Mouse (Mus musculus) stomach, embryonic 14.5 days (tissue): Measurements from ENCODE around the gene Syna. TPM values are rescaled to one million over a fixed set of nuclear protein-coding genes. Genes with fewer than 3 reads are reported as not detected.
A peak's percentile ranks its signal among the peaks of the same experiment; 100 is the strongest.

Experiments used
- ATAC-seq: fragments of 200-750 bp; cut with Nextera tagmentation; 2 replicates; pipeline ENCODE4 v1.8.0; 2017; ENCODE audit warnings: low read depth, moderate TSS enrichment; ENCODE audit not compliant: insufficient number of reproducible peaks, insufficient read depth, low FRiP score
- H3K27ac ChIP-seq: fragments of 300-500 bp; sonication (generic); 2 replicates; pipeline ENCODE4 v1.5.1; 2014; ENCODE audit warnings: mild to moderate bottlenecking, low read length, moderate library complexity, mixed read lengths
- H3K27me3 ChIP-seq: fragments of 300-500 bp; sonication (generic); 2 replicates; pipeline ENCODE4 v1.6.1; 2014; ENCODE audit warnings: low read length, control low read depth, mixed read lengths; ENCODE audit not compliant: control insufficient read depth, insufficient read depth
- H3K36me3 ChIP-seq: fragments of 300-500 bp; sonication (generic); 2 replicates; pipeline ENCODE4 v1.6.1; 2014; ENCODE audit warnings: mild to moderate bottlenecking, control low read depth, low read length, moderate library complexity, mixed read lengths; ENCODE audit not compliant: control insufficient read depth, insufficient read depth
- H3K4me1 ChIP-seq: fragments of 300-500 bp; sonication (generic); 2 replicates; pipeline ENCODE4 v1.6.1; 2014; ENCODE audit warnings: low read length, control low read depth, mixed read lengths; ENCODE audit not compliant: control insufficient read depth, insufficient read depth
- H3K4me2 ChIP-seq: fragments of 300-500 bp; sonication (generic); replicated peaks from 2 replicates; pipeline ENCODE4 v1.6.1; 2014; ENCODE audit warnings: low read depth, low read length, control low read depth
- H3K4me3 ChIP-seq: fragments of 300-500 bp; sonication (generic); 2 replicates; pipeline ENCODE4 v1.5.1; 2014; ENCODE audit warnings: low read depth, low read length, control low read depth
- H3K9ac ChIP-seq: fragments of 300-500 bp; sonication (generic); replicated peaks from 2 replicates; pipeline ENCODE4 v1.6.1; 2014; ENCODE audit warnings: low read depth, mild to moderate bottlenecking, control low read depth, low read length, moderate library complexity, mixed read lengths
- H3K9me3 ChIP-seq: fragments of 300-500 bp; sonication (generic); 2 replicates; pipeline ENCODE4 v1.6.1; 2016; ENCODE audit warnings: low read depth, low read length, control low read depth; ENCODE audit not compliant: control insufficient read depth
- WGBS: fragments of 180-500 bp; shearing (Covaris S2); extraction: QIAGEN DNeasy Blood & Tissue Kit; methylation state at CpG from one replicate; pipeline ENCODE4 v1.1.7; 2014; 5-methylcytosine and 5-hydroxymethylcytosine counted together
- polyA plus RNA-seq: library from polyadenylated mRNA; unstranded; fragments of >200 nt; fragmentation: Nextera tagmentation; extraction: Ambion mirVana; gene quantifications from 2 replicates; pipeline ENCODE4 v1.2.1, GENCODE M21; 2014

Gene Syna
- polyA plus RNA-seq, 1 experiment from 2014 or later: not detected

- Histone ChIP-seq H3K4me1 (peaks cover 5% of the 10 kb centered on the region; the same call in 1 of the 2 replicates), H3K9me3 (no peaks in the 10 kb centered on the region), H3K9ac (peak overlapping the region; percentile 4; the same call in 1 of the 2 replicates), H3K27ac (peak overlapping the region; percentile 72), H3K4me3 (peak overlapping the region; percentile 50), H3K27me3 (no peaks in the 10 kb centered on the region), H3K4me2 (peak overlapping the region; percentile 83), H3K36me3 (no peaks in the 10 kb centered on the region)
- 35% methylated on average over 10 of the region's 10 CpGs for WGBS
- no peak for ATAC-seq
Observed at GRCm38 (mm10) chr5:134572508-134573214, 12.7 kb upstream of the Syna start.

- Histone ChIP-seq H3K9ac (peak overlapping the region; percentile 4; the same call in 1 of the 2 replicates), H3K4me2 (peak overlapping the region; percentile 83), H3K36me3 (no peaks in the 10 kb centered on the region), H3K27me3 (no peaks in the 10 kb centered on the region), H3K27ac (peak overlapping the region; percentile 72), H3K4me3 (peak overlapping the region; percentile 50), H3K9me3 (no peaks in the 10 kb centered on the region), H3K4me1 (peaks cover 5% of the 10 kb centered on the region; the same call in 1 of the 2 replicates)
- under 1% methylated on average over 23 of the region's 23 CpGs for WGBS
- ATAC-seq: peak; percentile 64; the same call in 1 of the 2 replicates
Observed at GRCm38 (mm10) chr5:134571730-134572507, 11.9 kb upstream of the Syna start.

GRCm38 (mm10) chr5:134568964-134569491 lies 9.1 kb upstream of the Syna start:
- no peak overlapping the region for H3K4me3 ChIP-seq
- peaks cover 5% of the 10 kb centered on the region; the same call in 1 of the 2 replicates for H3K4me1 ChIP-seq
- H3K27ac ChIP-seq: peak overlapping the region; percentile 82
- no peaks in the 10 kb centered on the region for H3K36me3 ChIP-seq
- H3K9ac ChIP-seq: no peak overlapping the region
- H3K4me2 ChIP-seq: no peak overlapping the region
- peak; percentile 43; the same call in 1 of the 2 replicates for ATAC-seq
- no peaks in the 10 kb centered on the region for H3K27me3 ChIP-seq
- 41% methylated on average over 8 of the region's 8 CpGs for WGBS
- H3K9me3 ChIP-seq: no peaks in the 10 kb centered on the region

- no peaks in the 10 kb centered on the region for H3K27me3 ChIP-seq
- peaks cover 5% of the 10 kb centered on the region; the same call in 1 of the 2 replicates for H3K4me1 ChIP-seq
- no peak overlapping the region for H3K9ac ChIP-seq
- WGBS: 69% methylated on average over 3 of the region's 3 CpGs
- H3K4me2 ChIP-seq: no peak overlapping the region
- H3K4me3 ChIP-seq: no peak overlapping the region
- no peaks in the 10 kb centered on the region for H3K36me3 ChIP-seq
- H3K27ac ChIP-seq: peak overlapping the region; percentile 82; the same call in 1 of the 2 replicates
- no peak for ATAC-seq
- no peaks in the 10 kb centered on the region for H3K9me3 ChIP-seq
Observed at GRCm38 (mm10) chr5:134568030-134568429, 8.1 kb upstream of the Syna start.

- Histone ChIP-seq H3K4me1 (peaks cover 2% of the 10 kb centered on the region; the same call in 1 of the 2 replicates), H3K36me3 (no peaks in the 10 kb centered on the region), H3K4me3 (no peak overlapping the region), H3K27me3 (no peaks in the 10 kb centered on the region), H3K27ac (no peak overlapping the region), H3K9me3 (no peaks in the 10 kb centered on the region), H3K9ac (no peak overlapping the region), H3K4me2 (no peak overlapping the region)
- no peak for ATAC-seq
- WGBS: 77% methylated on average over 4 of the region's 4 CpGs
Observed at GRCm38 (mm10) chr5:134567445-134567844, 7.5 kb upstream of the Syna start.

GRCm38 (mm10) chr5:134565696-134566095 lies 5.7 kb upstream of the Syna start:
- Histone ChIP-seq H3K9me3 (no peaks in the 10 kb centered on the region), H3K36me3 (no peaks in the 10 kb centered on the region), H3K4me3 (no peak overlapping the region), H3K4me1 (no peaks in the 10 kb centered on the region; the same call in 1 of the 2 replicates), H3K27ac (no peak overlapping the region), H3K4me2 (no peak overlapping the region), H3K9ac (no peak overlapping the region), H3K27me3 (no peaks in the 10 kb centered on the region)
- WGBS: 85% methylated on average over 6 of the region's 6 CpGs
- no peak for ATAC-seq

- no peaks in the 10 kb centered on the region for H3K36me3 ChIP-seq
- no peak overlapping the region for H3K27ac ChIP-seq
- no peaks in the 10 kb centered on the region for H3K9me3 ChIP-seq
- H3K4me2 ChIP-seq: no peak overlapping the region
- WGBS: 100% methylated on average over 2 of the region's 2 CpGs
- H3K4me3 ChIP-seq: no peak overlapping the region
- H3K27me3 ChIP-seq: no peaks in the 10 kb centered on the region
- H3K9ac ChIP-seq: no peak overlapping the region
- ATAC-seq: no peak
- H3K4me1 ChIP-seq: no peaks in the 10 kb centered on the region; the same call in 1 of the 2 replicates
Observed at GRCm38 (mm10) chr5:134564272-134564671, 4.3 kb upstream of the Syna start.

GRCm38 (mm10) chr5:134560450-134561171 lies 640 bp upstream of the Syna start:
- peaks cover 4% of the 10 kb centered on the region for H3K4me1 ChIP-seq
- no peaks in the 10 kb centered on the region for H3K27me3 ChIP-seq
- no peak for ATAC-seq
- H3K9me3 ChIP-seq: no peaks in the 10 kb centered on the region
- H3K27ac ChIP-seq: no peak overlapping the region
- no peaks in the 10 kb centered on the region for H3K36me3 ChIP-seq
- 72% methylated on average over 16 of the region's 16 CpGs for WGBS
- no peak overlapping the region for H3K4me2 ChIP-seq
- H3K9ac ChIP-seq: no peak overlapping the region
- H3K4me3 ChIP-seq: no peak overlapping the region
